Mouse (Mus musculus) spleen, adult 12 weeks (tissue): ENCODE measurements at regions not wholly inside any gene's neighbourhood (a gene's known extent, or its start where the extent isn't known, plus 50 kb on each side); places are given as distances from the start of the nearest gene placed in this dataset.

ENCODE experiments used
- DNase-seq: peaks from one replicate; pipeline ENCODE4 v3.0.0; 2022; ENCODE audit warnings: low spot score

DNA sequence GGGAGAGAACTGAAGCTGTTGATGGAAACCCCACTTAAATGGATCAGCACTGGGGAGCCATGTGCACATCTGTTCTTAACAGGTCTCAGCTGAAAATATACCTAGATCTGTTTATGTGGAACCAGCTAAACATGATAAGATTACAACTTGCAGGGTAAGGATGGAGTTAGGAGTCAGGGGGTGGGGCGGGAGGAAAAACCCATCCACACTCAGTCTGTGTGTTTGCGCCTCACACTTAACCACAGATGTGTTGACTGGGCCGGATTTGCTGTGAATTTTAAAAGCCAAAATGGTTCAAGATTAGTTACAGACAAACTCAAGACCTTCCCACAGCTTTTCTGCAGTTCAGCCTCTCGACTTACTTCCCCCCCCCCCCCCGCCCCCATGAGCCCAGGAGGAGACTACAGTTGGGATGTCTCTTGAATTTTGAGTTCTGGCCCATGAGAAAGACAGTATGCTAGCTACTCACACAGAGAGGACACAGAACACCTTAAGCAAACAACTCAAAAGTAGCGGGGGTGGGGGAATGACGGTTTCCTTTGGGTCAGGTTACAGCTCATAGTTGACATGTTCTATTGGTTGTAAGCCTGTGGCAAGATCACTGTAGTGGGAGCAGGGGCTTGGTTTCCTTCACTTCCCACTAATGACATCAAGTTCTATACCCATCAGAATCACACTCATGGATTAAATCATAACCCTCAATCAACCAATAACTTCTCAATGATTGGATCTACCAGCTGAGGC lies 209.1 kb downstream of the Bcl2l11 start:
- DNase-seq, result no peak

DNA sequence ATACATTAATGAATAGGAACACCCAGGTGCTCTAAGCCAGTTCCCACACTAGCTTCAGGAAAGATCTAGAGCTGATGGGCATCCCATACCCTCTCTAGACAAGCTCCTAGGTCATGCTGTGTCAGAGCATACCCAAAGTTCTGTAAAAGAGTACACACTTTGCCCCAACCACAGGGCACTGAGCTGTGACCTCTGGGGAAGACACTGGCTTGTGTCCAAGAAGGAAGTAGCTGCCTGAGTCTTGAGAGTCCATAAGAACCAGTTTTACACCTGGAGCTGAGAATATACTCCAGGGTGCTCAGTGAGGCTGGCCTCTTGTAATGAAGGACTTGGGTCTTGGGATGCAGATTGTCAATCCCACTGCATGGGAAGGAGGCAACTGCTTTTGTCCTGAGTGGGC lies 211.4 kb downstream of the Bcl2l11 start:
- no peak for DNase-seq

DNA sequence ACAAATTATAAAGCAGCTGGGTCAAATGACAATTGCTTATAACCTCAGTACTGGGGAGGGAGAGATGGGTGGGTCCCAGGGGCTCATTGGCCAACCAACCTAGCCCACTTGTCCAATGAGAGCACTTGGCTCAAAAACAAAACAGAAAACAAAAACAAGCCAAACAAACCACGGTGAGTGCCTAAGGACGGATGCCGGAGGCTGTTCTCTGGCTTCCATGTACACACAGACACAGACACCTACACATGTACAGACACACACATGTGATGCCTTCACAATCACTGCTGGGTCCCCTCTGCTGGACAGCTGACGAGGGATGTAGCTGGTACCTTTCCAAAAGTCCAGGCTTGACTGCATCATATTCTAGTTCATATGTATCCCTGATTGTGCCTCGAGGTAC lies 212.0 kb downstream of the Bcl2l11 start:
- DNase-seq, result no peak

DNA sequence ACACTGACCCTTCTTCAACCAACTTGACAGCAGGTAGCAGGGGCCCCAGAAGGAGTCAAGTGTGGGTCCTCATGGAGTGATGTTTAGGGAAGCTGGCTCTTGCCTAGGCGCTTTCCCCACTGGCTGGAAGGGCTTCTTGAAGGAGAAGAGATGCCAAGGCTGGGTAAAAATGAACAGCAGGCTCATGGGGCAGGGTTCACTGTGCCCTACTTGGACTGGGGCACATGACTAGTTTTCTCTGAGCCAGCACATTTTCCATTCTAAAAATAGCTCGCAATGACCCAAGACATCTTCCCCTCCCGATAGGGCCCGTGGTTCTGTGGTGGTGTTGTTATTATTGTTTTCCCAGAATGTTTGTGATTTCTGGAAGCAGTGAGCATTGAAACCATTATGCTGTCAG lies 212.6 kb downstream of the Bcl2l11 start:
- DNase-seq, result no peak

DNA sequence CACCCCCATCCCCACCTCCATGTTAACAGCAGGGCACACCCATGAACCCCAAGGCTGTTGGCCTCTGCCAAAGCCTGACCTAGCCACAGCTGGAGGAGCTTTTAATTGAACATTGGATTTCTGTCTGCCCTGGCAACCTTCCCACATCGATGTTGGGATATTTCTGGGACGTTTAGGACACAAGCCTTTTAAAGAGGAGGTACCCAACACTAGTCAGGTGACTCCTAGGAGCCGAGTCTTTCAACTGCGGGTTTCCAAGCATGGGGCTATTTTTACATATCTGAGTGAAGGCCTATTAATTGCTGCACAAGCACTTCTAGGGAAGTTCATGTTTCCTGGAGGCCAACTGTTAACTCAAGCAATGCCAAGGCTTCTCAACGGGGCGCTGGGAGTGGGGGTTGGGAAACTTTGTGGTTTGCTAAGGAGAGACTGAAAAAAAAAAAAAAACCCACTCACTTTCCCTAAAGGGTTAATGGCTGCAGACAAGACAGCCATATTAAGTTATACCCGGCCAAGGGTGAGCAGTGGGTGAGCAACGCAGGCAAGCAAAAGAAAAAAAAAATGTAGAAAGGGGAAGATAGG lies 213.3 kb downstream of the Bcl2l11 start:
- DNase-seq, result no peak

DNA sequence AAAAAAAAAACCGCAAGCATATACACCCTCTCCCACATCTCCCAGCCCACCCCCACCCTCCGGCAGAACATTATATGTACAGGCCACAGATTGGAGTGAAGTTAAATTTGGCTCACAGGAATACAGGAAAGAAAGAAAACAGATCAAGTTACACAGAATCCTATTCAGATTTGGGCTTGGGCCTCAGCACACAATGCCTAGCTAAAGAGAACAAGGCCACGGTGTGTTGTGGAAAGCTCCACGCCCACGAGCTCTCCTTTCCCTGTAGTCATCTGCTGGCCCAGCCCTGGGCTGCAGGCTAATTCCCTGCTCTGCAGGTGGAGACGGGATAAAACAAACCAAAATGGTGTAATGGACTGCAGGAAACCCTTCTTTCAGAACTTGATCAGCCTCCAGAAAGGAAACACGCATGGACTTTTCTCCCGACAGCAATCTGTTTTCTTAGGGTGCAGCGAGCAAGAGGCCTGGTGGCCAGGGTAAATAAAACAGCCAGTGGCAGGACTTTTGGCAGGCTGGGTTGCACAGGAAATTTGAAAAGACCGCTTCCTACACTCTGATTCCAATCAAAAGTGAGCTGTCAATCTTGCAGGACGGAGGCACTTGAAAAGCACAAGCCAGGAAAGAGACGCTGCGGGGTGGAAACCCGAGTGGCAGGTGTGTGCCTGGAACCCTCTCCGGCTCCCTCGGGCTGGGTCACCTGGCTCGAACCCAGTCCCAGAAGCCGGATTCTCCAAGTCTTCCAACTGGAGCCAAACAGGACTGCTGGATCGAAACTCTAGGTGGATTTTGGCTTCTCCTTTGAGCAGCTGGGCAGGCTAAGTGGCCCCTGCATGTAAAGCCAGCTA lies 214.0 kb downstream of the Bcl2l11 start:
- no peak for DNase-seq

DNA sequence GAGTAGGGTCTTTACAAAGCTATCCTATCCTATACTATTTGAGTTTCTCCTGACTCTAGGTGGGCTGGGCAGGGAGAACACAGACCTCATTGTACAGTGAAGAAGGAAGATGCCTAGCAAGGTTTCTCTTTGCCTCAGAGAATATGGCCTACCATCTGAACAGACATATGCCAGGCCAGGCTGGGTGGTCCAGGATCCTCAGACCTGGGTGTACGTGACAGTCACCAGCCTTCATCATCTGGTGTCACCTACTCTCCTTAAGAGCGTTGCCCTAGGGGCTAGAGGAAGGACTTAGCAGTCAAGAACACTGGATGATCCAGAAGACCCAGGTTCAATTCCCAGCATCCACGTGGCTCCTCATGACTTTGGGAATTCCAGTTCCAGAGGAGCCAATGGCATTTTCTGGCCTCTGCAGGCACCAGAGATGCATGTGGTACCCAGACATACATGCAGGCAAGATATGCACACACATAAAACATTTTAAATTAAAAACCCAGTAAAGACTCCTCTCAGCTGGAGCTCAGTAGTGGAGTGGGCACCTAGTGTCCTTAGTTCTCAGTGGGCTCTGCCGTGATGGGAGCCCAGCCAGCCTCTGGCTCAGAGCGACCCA lies 214.9 kb downstream of the Bcl2l11 start:
- no peak for DNase-seq

DNA sequence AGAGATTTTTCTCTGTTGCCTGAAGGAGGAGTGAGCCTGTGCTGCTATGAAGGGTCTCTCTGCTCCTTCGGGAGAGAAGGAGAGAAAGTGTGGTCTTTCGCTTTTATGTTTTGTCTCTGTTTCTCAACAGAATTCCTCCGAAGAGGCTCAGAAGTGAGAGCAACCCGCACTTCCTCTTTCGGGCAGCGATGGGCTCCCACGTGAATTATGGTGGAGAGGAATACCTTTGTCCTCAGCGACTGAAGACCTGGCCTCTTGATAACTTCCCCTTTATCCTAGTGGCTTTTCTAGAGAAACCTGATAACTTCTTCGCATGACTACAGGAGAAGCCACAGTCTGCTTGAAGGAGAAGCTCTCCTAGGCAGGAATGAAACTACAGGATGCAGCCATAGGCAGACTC lies 216.4 kb downstream of the Bcl2l11 start:
- no peak for DNase-seq

DNA sequence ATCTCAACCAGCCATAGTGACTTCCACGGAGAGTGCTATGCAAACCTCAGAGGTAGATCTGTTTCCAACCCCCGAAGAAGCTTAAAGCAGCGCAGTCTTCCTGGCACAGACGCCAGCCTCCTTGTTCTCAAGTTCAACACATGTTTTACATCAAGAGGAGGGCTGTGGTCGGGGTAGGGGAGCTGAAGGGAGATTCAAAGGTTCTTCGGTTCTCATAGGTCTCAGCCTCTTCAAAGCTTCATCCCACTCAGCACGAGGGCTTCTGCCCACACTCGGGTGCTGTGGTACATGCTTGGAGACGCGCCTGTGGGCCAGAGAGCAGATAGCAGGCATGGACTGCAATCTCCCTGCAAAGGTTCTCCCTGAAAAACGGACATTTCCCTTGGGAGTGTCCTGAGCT lies 219.7 kb downstream of the Bcl2l11 start:
- no peak for DNase-seq

DNA sequence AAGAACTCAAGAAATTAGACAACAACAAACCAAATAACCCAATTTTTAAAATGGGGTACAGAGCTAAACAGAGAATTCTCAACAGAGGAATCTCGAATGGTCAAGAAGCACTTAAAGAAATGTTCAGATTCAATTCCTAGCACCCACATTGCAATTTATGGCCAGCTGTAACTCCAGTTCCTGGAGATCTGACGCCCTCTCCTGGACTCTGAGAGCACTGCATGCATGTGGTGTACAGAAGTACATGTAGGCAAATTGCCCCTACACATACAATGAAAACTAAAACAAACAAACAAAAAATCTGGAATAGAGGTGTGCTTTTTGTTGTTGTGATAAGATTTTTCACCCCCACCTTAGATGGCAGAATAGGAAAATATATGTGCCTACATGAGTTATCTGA lies 222.7 kb downstream of the Bcl2l11 start:
- DNase-seq, result no peak

DNA sequence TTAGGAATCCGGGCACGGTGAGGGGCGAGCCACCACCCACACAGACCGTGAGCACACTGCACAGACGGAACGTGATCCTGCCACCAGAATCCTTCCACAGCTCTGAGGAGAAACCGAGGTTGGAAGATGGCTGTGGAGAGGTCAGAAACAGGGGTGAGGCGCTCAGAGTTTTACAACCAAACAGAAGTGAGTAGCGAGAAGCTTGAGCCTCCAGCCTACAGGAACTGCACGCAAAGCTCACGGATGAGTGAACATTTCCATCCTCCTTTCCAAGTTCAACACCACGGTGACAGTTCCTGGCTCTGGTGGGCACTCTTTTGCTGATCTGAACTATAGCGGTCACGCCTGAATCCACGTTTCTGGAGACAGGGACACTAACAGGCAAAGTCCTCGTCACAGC lies 225.6 kb downstream of the Bcl2l11 start:
- DNase-seq, result no peak

DNA sequence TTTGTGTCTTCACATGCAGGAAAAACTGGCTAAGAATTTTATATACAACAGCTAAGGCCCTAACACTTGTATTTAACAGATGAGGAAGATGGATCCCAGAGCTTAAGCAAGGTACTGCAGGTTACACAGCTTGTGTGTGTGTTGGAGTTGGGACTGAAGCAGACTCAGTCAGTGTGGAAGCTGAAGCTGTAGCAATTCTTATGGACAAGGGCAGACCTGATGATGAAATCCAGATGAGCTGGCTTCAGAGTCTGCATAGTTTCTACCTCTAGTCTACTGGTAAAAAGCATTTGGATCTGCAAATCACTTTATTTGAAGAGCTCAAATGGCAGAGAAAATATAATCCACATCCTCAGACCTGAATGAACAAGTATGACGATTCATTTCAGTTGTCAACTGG lies 226.7 kb downstream of the Bcl2l11 start:
- no peak for DNase-seq

DNA sequence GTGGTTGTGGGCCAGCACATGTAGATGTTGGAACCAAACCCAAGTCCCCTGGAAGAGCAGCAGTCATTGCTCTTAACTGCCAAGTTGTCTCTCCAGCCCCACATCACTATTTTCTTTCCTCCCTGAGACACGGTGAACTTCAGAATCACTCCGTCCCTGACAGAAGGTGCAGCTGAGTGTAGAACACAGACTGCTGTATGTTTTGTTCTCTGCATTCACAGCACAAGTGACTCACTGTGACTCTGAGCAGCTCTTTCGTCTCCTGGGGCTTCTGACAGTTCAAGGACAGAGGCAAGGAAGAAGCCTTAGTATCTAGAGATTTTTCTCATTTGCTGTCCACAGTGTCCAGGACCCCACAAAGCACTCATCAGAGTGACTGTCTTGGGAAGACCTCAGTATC lies 227.6 kb downstream of the Bcl2l11 start:
- no peak for DNase-seq

DNA sequence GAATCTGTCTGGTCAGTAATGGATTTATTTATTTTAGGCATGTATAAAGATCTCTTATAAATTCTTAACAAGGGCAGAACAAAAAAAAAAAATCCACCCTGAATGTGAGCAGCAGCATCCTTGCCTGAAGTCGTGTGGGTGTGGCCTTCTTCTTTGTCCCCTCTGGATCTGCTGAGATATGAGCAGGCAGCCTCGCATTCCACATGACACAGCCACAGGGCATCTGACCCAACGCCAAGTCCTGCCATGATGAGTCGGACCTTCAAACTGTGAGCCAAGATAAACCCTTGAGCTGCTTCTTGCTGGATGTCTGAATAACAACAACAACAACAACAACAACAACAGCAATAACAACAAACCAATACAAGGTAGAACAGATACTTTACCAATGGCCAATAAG lies 230.5 kb downstream of the Bcl2l11 start:
- no peak for DNase-seq

DNA sequence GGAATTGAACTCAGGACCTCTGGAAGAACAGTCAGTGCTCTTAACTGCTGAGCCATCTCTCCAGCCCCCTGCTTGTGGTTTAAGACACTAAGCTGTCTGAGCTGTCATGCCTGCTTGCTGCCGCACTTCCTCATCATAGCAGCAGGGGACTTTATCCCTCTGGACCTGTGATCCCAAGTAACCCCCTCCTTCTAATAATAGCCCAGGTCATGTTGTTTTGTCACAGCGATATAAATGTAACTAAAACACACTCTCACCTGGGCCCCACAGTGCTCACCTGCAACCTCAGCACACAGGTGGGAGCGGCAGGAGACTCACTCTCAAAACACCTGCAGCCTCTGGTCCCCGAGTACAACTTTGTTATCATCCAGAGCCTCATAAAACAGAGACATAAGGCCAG lies 231.9 kb upstream of the Spdye4c start:
- no peak for DNase-seq

DNA sequence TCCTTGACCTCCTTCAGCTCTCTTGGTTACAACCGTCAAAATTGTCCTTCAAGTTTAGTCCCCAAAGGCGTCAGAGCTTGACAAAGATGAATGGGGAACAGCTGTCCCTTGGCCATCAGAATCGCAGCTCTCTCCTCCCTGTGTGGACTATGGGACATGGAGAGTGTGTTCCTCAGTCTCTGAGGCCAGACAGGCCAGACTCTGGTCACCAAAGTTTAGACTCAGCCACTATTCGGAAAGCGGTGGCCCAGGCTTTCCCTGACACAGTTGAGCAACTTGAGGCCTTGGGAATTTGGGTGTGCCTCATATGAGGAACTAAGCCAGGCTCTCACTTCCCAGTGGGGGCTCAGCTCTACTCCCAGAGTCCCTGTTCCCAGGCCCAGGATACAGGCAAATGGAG lies 230.5 kb upstream of the Spdye4c start:
- no peak for DNase-seq

DNA sequence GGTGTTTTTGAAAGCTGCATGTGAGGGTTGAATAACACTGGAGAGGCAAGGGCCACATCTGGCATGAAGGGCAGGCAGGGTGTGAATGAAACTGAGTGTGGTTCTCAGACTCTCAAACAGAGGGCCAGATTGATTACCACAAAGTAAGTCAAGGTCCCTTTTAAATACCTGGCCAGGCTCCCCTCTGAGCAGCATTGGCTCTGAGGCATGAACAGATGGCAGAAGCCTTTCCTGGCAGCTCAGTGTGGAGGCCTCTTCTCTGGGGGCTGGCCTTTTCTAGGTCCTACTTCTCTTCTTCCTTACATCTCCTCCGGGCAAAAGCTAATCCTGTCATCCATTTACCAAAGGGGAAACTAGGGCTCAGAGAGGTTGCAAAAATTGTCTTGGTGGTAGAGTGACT lies 229.6 kb upstream of the Spdye4c start:
- no peak for DNase-seq

DNA sequence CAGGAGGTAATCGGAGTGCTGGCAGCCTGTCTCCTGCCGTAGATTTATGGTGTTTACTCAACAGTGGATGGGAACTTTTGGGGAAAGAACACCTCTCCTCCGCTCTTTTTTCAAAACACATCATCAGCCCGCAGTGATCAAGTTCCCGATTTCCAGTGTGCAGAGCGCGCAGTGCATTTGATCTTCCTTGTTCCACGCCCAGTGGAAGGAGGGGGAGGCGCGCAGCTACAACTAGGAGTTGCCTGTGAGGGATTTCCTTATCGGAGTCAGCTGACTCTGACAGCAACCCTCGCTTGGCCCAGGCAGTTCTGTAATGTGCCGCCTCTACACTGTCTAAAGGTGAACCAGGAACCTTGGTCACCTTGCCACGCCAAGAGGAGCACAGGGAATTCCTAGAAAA lies 226.8 kb upstream of the Spdye4c start:
- no peak for DNase-seq

DNA sequence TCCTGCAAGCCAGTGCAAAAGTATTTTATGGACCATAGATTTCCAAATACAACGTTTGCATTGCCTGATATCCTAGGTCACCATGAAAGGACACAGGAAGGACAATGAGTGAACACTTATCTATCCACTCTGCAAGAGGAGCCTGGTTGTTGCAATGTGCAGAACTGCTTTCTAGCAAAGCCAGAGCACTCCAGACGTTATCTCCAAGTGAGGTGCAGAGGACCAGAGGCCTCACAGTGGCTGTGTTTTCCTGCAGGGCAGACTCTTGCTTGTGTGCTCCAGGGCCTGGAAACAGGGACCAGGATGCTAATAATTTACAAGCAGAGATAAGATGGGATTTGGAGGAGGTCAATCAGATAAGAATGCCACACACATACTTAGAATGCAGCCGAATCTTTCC lies 226.0 kb upstream of the Spdye4c start:
- no peak for DNase-seq

DNA sequence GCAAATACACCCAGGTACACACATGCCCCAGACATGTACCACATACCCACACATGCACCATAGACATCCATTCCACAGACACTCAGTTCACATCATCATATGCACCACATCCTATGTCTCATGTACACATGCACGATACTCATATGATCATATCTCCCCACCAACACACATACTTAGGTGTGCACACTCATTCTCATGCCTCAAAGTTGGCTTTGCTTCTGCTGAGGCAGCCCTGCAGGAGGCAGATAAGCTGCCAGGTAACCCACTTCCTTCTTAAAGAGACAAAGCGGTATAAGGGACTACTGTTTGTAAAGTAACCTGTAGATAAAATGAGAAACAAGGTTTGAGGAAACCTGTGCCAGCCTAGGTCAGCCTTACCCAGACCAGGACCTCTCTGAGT lies 225.2 kb upstream of the Spdye4c start:
- no peak for DNase-seq

DNA sequence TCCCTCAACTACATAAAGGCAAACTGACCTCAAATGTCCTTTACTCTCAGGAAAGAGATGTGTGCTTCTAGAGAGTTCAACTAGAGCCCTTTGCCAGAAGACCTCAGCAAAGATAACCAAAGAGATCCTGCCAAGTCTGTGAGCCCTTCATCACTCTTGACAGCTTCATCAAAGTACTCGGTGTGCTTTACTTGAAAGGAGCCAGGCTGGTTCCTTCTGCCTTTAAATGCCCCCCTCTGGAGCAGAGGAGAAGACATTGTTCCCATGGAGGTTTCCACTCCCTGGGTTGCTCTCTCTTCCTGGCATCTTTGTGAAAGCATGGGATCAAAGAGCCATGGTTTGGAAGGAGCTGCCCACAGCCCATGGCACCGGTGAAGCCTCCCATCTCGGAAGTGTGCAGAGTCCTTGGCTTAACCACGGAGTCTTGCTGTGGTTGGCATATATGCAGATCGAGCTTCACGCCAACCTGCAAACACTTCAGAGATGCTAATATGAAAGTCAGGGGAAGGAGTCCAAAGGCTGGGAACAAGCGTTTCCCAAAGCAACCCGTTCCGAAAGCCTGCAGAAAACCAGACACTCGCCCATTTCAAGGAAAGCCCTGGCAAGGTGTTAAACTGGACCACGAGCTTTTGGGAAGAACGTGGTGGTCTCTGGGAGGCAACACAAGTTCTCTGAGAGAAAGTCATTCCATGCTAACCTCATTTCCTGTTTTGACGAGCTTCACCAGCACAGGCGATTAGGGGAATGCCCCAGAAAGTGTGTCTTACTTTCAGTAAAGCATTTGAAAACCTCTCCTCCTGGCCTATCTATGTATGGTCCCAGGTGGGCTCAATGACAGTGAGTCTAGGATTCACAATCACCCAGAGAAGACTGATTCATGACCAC lies 223.5 kb upstream of the Spdye4c start:
- DNase-seq, result no peak
